Mouse (Mus musculus): ENCODE results near the gene Ctsd.

- TF ChIP-seq CTCF (IDR thresholded peaks at IDR 0.05; ENCODE audit: borderline replicate concordance, control insufficient read depth, extremely low read depth, insufficient read depth, low read length, poor library complexity) = no peak
- no peak for TF ChIP-seq POLR2A (IDR thresholded peaks at IDR 0.05; ENCODE audit: control insufficient read depth, extremely low read depth, insufficient read depth, low read length, poor library complexity)
These were observed 21.8 kb upstream of the Ctsd start for GRCm38 (mm10) chr7:142409603-142410002.
